Mouse (Mus musculus): ENCODE results near the gene Rbm43.

- no peak for TF ChIP-seq CTCF (IDR thresholded peaks at IDR 0.05; ENCODE audit: control insufficient read depth, insufficient read depth, insufficient read length)
- TF ChIP-seq MYOD1 (IDR thresholded peaks at IDR 0.05; ENCODE audit: control insufficient read depth, insufficient read length, low read depth): no peak
- no peak for TF ChIP-seq MYOG (IDR thresholded peaks at IDR 0.05; ENCODE audit: control insufficient read depth, extremely low read depth, insufficient read length)
- TF ChIP-seq MAX (IDR thresholded peaks at IDR 0.05): no peak
- no peak for TF ChIP-seq CEBPB (IDR thresholded peaks at IDR 0.05; ENCODE audit: low read depth)
- no peak for TF ChIP-seq FOSL1 (IDR thresholded peaks at IDR 0.05; ENCODE audit: insufficient read depth, low read length, poor library complexity, severe bottlenecking)
- TF ChIP-seq USF1 (IDR thresholded peaks at IDR 0.05; ENCODE audit: low read depth): no peak
These were observed 29.3 kb downstream of the Rbm43 start for GRCm38 (mm10) chr2:51905637-51906036.
